Mouse (Mus musculus): ENCODE measurements around the gene Gsx2. TPM values are rescaled to one million over a fixed set of nuclear protein-coding genes. Genes with fewer than 3 reads are reported as not detected.

The Gsx2 gene
- not detected for total RNA-seq (2021)
- long read RNA-seq, experiment 1 = 0 reads
- long read RNA-seq, experiment 2 = 0 reads

- no peak for DNase-seq
- intact Hi-C loops (cut with DNase I) = no loop called here
These were observed at the start of gene Gsx2 for GRCm38 (mm10) chr5:75075383-75075941. Gsx2 (plus strand) TSS chr5:75075601.

- intact Hi-C loops (cut with DNase I) = no loop called here
- DNase-seq = no peak
These were observed 39.9 kb upstream of the Gsx2 start for GRCm38 (mm10) chr5:75035475-75035874.

- intact Hi-C loops (cut with DNase I) = no loop called here
- no peak for DNase-seq
These were observed 36.1 kb upstream of the Gsx2 start for GRCm38 (mm10) chr5:75039307-75039706.

GRCm38 (mm10) chr5:75043011-75043445 is 32.4 kb upstream of the Gsx2 start:
- intact Hi-C loops (cut with DNase I) = no loop called here
- DNase-seq = no peak

- DNase-seq = peak in 1 of 2 experiments; percentile 16
- intact Hi-C loops (cut with DNase I) = no loop called here
These were observed 31.6 kb upstream of the Gsx2 start for GRCm38 (mm10) chr5:75043621-75044301.

- intact Hi-C loops (cut with DNase I) = no loop called here
- DNase-seq = peak; percentile 81 to 84
These were observed 31.0 kb upstream of the Gsx2 start, which contains the start of gene Chic2 for GRCm38 (mm10) chr5:75044310-75044904. Chic2 (minus strand) TSS chr5:75044774.

- intact Hi-C loops (cut with DNase I) = loop anchor here (5.0 kb wide), 1 partner anchor 83 kb away; no protein-coding TSS in a partner anchor
- DNase-seq = no peak
These were observed 30.0 kb upstream of the Gsx2 start for GRCm38 (mm10) chr5:75045371-75045770.

GRCm38 (mm10) chr5:75046681-75047321 is 28.6 kb upstream of the Gsx2 start:
- peak; percentile 28 to 52 for DNase-seq
- intact Hi-C loops (cut with DNase I) = loop anchor here (5.0 kb wide), 1 partner anchor 84 kb away; no protein-coding TSS in a partner anchor

- no peak for DNase-seq
- intact Hi-C loops (cut with DNase I) = no loop called here
These were observed 24.3 kb upstream of the Gsx2 start for GRCm38 (mm10) chr5:75051109-75051508.

GRCm38 (mm10) chr5:75063177-75063576 is 12.2 kb upstream of the Gsx2 start:
- DNase-seq = no peak
- intact Hi-C loops (cut with DNase I) = no loop called here

GRCm38 (mm10) chr5:75066715-75067114 is 8.7 kb upstream of the Gsx2 start:
- intact Hi-C loops (cut with DNase I) = no loop called here
- DNase-seq = no peak

GRCm38 (mm10) chr5:75067125-75067756 is 8.2 kb upstream of the Gsx2 start:
- no peak for DNase-seq
- intact Hi-C loops (cut with DNase I) = no loop called here

- no peak for DNase-seq
- intact Hi-C loops (cut with DNase I) = no loop called here
These were observed 5.3 kb upstream of the Gsx2 start for GRCm38 (mm10) chr5:75070132-75070531.

GRCm38 (mm10) chr5:75070656-75071375 is 4.6 kb upstream of the Gsx2 start:
- intact Hi-C loops (cut with DNase I) = no loop called here

GRCm38 (mm10) chr5:75071951-75072350 is 3.5 kb upstream of the Gsx2 start:
- DNase-seq = no peak
- intact Hi-C loops (cut with DNase I) = no loop called here

More at GRCm38 (mm10) chr5:75070656-75071375, 4.6 kb upstream of the Gsx2 start:
- DNase-seq = no peak

GRCm38 (mm10) chr5:75072532-75072931 is 2.9 kb upstream of the Gsx2 start:
- intact Hi-C loops (cut with DNase I) = no loop called here
- DNase-seq = no peak

GRCm38 (mm10) chr5:75073167-75073566 is 2.2 kb upstream of the Gsx2 start:
- intact Hi-C loops (cut with DNase I) = no loop called here

GRCm38 (mm10) chr5:75073684-75074083 is 1.7 kb upstream of the Gsx2 start:
- no peak for DNase-seq
- intact Hi-C loops (cut with DNase I) = no loop called here

More at GRCm38 (mm10) chr5:75073167-75073566, 2.2 kb upstream of the Gsx2 start:
- no peak for DNase-seq

- intact Hi-C loops (cut with DNase I) = no loop called here
- DNase-seq = no peak
These were observed 1.3 kb upstream of the Gsx2 start for GRCm38 (mm10) chr5:75074132-75074531.

Measured in gastrocnemius, postnatal 36 days (tissue).